Mouse (Mus musculus) limb, embryonic 11.5 days (tissue): ENCODE data around the gene Nudt2. TPM values are rescaled to one million over a fixed set of nuclear protein-coding genes. Genes with fewer than 3 reads are reported as not detected.

Experiments
- ATAC-seq: fragments of 200-750 bp; cut with Nextera tagmentation; 2 replicates; pipeline ENCODE4 v1.8.0; 2017; ENCODE audit warnings: low read depth; ENCODE audit not compliant: insufficient number of reproducible peaks, low FRiP score, low TSS enrichment
- DNase-seq: peaks from one replicate; pipeline ENCODE4 v3.0.0-alpha.2; 2015; ENCODE audit warnings: low spot score
- H3K27ac ChIP-seq: fragments of 300-500 bp; sonication (generic); replicated peaks from 2 replicates; pipeline ENCODE4 v1.5.1; 2014; ENCODE audit warnings: low read depth, mild to moderate bottlenecking, low read length
- H3K27me3 ChIP-seq: fragments of 300-500 bp; sonication (generic); 2 replicates; pipeline ENCODE4 v1.6.1; 2014; ENCODE audit warnings: mild to moderate bottlenecking, low read length, mixed read lengths; ENCODE audit not compliant: control insufficient read depth, insufficient read depth
- H3K36me3 ChIP-seq: fragments of 300-500 bp; sonication (generic); 2 replicates; pipeline ENCODE4 v1.6.1; 2014; ENCODE audit warnings: mild to moderate bottlenecking, low read length, moderate library complexity, mixed read lengths; ENCODE audit not compliant: control insufficient read depth, insufficient read depth
- H3K4me1 ChIP-seq: fragments of 300-500 bp; sonication (generic); 2 replicates; pipeline ENCODE4 v1.6.1; 2014; ENCODE audit warnings: low read length, mixed read lengths; ENCODE audit not compliant: control insufficient read depth, insufficient read depth
- H3K4me2 ChIP-seq: fragments of 300-500 bp; sonication (generic); 2 replicates; pipeline ENCODE4 v1.6.1; 2014; ENCODE audit warnings: low read depth, mild to moderate bottlenecking, moderate library complexity; ENCODE audit not compliant: severe bottlenecking
- H3K4me3 ChIP-seq: fragments of 300-500 bp; sonication (generic); 2 replicates; pipeline ENCODE4 v1.5.1; 2014; ENCODE audit warnings: low read depth, low read length
- H3K9ac ChIP-seq: fragments of 300-500 bp; sonication (generic); 2 replicates; pipeline ENCODE4 v1.6.1; 2014; ENCODE audit warnings: mild to moderate bottlenecking, low read length
- H3K9me3 ChIP-seq: fragments of 300-500 bp; sonication (generic); 2 replicates; pipeline ENCODE4 v1.6.1; 2016; ENCODE audit warnings: low read length; ENCODE audit not compliant: control insufficient read depth
- WGBS: fragments of 180-500 bp; shearing (Covaris S2); extraction: QIAGEN DNeasy Blood & Tissue Kit; methylation state at CpG from one replicate; pipeline ENCODE4 v1.1.7; 2014; 5-methylcytosine and 5-hydroxymethylcytosine counted together
- polyA plus RNA-seq: library from polyadenylated mRNA; unstranded; fragments of >200 nt; fragmentation: Nextera tagmentation; extraction: Ambion mirVana; gene quantifications from 2 replicates; pipeline ENCODE4 v1.2.1, GENCODE M21; 2014

The Nudt2 gene
- polyA plus RNA-seq, 1 experiment from 2014 or later = 53.3 TPM

- peaks cover 5% of the 10 kb centered on the region; the same call in 1 of the 2 replicates for H3K4me1 ChIP-seq
- no peak overlapping the region for H3K9ac ChIP-seq
- H3K27me3 ChIP-seq = no peaks in the 10 kb centered on the region
- no peak overlapping the region for H3K4me3 ChIP-seq
- no peak overlapping the region for H3K4me2 ChIP-seq
- H3K36me3 ChIP-seq = no peaks in the 10 kb centered on the region
- ATAC-seq = no peak
- no peak overlapping the region for H3K27ac ChIP-seq
- peak; percentile 77 for DNase-seq
- no peaks in the 10 kb centered on the region for H3K9me3 ChIP-seq
- 59% methylated on average over 17 of the region's 17 CpGs for WGBS
Measured at GRCm38 (mm10) chr4:41468396-41469080, 3.6 kb downstream of the Nudt2 start.

GRCm38 (mm10) chr4:41469199-41469598 lies 4.2 kb downstream of the Nudt2 start:
- peaks cover 5% of the 10 kb centered on the region; the same call in 1 of the 2 replicates for H3K4me1 ChIP-seq
- no peak overlapping the region for H3K4me3 ChIP-seq
- no peaks in the 10 kb centered on the region for H3K27me3 ChIP-seq
- DNase-seq (peak; percentile 57), ATAC-seq (no peak)
- 32% methylated on average over 10 of the region's 10 CpGs for WGBS
- H3K27ac ChIP-seq = no peak overlapping the region
- H3K9me3 ChIP-seq = no peaks in the 10 kb centered on the region
- no peaks in the 10 kb centered on the region for H3K36me3 ChIP-seq
- H3K9ac ChIP-seq = no peak overlapping the region
- H3K4me2 ChIP-seq = no peak overlapping the region

GRCm38 (mm10) chr4:41470051-41470683 lies 5.2 kb downstream of the Nudt2 start:
- Histone ChIP-seq H3K27ac (no peak overlapping the region), H3K9me3 (no peaks in the 10 kb centered on the region), H3K27me3 (no peaks in the 10 kb centered on the region), H3K9ac (no peak overlapping the region), H3K4me3 (no peak overlapping the region), H3K4me1 (peaks cover 5% of the 10 kb centered on the region; the same call in 1 of the 2 replicates), H3K36me3 (no peaks in the 10 kb centered on the region), H3K4me2 (no peak overlapping the region)
- DNase-seq (no peak), ATAC-seq (no peak)
- WGBS = 57% methylated on average over 7 of the region's 7 CpGs

- WGBS = 40% methylated on average over 5 of the region's 5 CpGs
- Histone ChIP-seq H3K36me3 (no peaks in the 10 kb centered on the region), H3K4me3 (no peak overlapping the region), H3K27ac (no peak overlapping the region), H3K4me1 (peaks cover 5% of the 10 kb centered on the region; the same call in 1 of the 2 replicates), H3K9me3 (no peaks in the 10 kb centered on the region), H3K27me3 (no peaks in the 10 kb centered on the region), H3K9ac (no peak overlapping the region), H3K4me2 (no peak overlapping the region)
- ATAC-seq (no peak), DNase-seq (no peak)
Measured at GRCm38 (mm10) chr4:41470684-41471383, 5.9 kb downstream of the Nudt2 start.

GRCm38 (mm10) chr4:41471384-41471689 lies 6.4 kb downstream of the Nudt2 start:
- no peaks in the 10 kb centered on the region for H3K27me3 ChIP-seq
- WGBS = 88% methylated on average over 1 of the region's 1 CpGs
- H3K36me3 ChIP-seq = no peaks in the 10 kb centered on the region
- ATAC-seq (no peak), DNase-seq (no peak)
- no peaks in the 10 kb centered on the region for H3K9me3 ChIP-seq
- peaks cover 5% of the 10 kb centered on the region; the same call in 1 of the 2 replicates for H3K4me1 ChIP-seq
- H3K4me2 ChIP-seq = no peak overlapping the region
- H3K9ac ChIP-seq = no peak overlapping the region
- no peak overlapping the region for H3K27ac ChIP-seq
- H3K4me3 ChIP-seq = no peak overlapping the region

GRCm38 (mm10) chr4:41477648-41478160 lies 12.8 kb downstream of the Nudt2 start:
- 79% methylated on average over 9 of the region's 9 CpGs for WGBS

GRCm38 (mm10) chr4:41478751-41479455 lies 14.0 kb downstream of the Nudt2 start:
- 68% methylated on average over 4 of the region's 4 CpGs for WGBS
- Histone ChIP-seq H3K4me3 (no peak overlapping the region), H3K36me3 (no peaks in the 10 kb centered on the region), H3K9ac (no peak overlapping the region), H3K4me1 (peaks cover 17% of the 10 kb centered on the region), H3K27ac (no peak overlapping the region), H3K9me3 (no peaks in the 10 kb centered on the region), H3K4me2 (no peak overlapping the region), H3K27me3 (no peaks in the 10 kb centered on the region)
- no peak for DNase-seq
- no peak for ATAC-seq

More at GRCm38 (mm10) chr4:41477648-41478160, 12.8 kb downstream of the Nudt2 start:
- H3K36me3 ChIP-seq = no peaks in the 10 kb centered on the region
- H3K27ac ChIP-seq = no peak overlapping the region
- no peak for ATAC-seq
- H3K4me2 ChIP-seq = no peak overlapping the region
- H3K9ac ChIP-seq = no peak overlapping the region
- no peak for DNase-seq
- H3K9me3 ChIP-seq = no peaks in the 10 kb centered on the region
- no peak overlapping the region for H3K4me3 ChIP-seq
- no peaks in the 10 kb centered on the region for H3K27me3 ChIP-seq
- H3K4me1 ChIP-seq = peaks cover 17% of the 10 kb centered on the region

GRCm38 (mm10) chr4:41479456-41479804 lies 14.5 kb downstream of the Nudt2 start:
- DNase-seq = no peak

More at GRCm38 (mm10) chr4:41479456-41479804, 14.5 kb downstream of the Nudt2 start:
- no peak overlapping the region for H3K4me3 ChIP-seq
- ATAC-seq = no peak
- WGBS = 52% methylated on average over 1 of the region's 1 CpGs
- H3K4me1 ChIP-seq = peaks cover 17% of the 10 kb centered on the region
- no peak overlapping the region for H3K4me2 ChIP-seq
- no peak overlapping the region for H3K9ac ChIP-seq
- H3K9me3 ChIP-seq = no peaks in the 10 kb centered on the region
- no peak overlapping the region for H3K27ac ChIP-seq
- H3K27me3 ChIP-seq = no peaks in the 10 kb centered on the region
- no peaks in the 10 kb centered on the region for H3K36me3 ChIP-seq
